Mouse (Mus musculus) monocyte, adult 59 days (primary cell): ENCODE data around the gene Enthd1. TPM values are rescaled to one million over a fixed set of nuclear protein-coding genes. Genes with fewer than 3 reads are reported as not detected.

Source experiments
- total RNA-seq, 2 experiments: library from RNA; stranded (reverse); gene quantifications; one replicate each; pipeline ENCODE4 v1.2.4; 2023

Enthd1 gene
- not detected for total RNA-seq

GRCm38 (mm10) chr15:80565106-80565665 is at the start of gene Enthd1:
Gene Enthd1 (minus strand): TSS chr15:80565156.

DNA sequence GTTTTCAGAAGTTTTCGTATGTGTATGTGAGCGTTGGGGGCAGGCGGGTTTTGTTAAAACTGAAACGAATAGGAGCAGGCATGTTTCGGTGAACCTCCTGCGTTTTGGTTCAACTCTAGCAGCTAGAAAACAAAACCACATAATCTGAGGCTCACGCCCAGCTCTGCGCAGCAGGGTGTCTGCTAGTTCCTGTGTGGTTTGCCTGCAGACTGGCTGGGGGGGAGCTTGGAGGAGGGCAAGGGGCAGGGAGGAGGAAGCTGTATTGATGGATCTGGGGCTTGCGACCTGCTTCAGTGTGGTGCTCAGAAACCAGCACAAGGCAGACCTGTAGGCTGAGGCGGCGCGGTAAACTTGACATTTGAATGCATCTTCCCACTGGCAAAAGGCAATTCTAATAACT is 7.3 kb upstream of the Enthd1 start, which contains the start of gene Grap2:
Gene Grap2, plus strand, starts transcription at position 304 of the 400 bp plus-strand sequence.

Other genes with a start within 250 kb of the Enthd1 start
- gene Grap2, start 7.4 kb upstream of the Enthd1 start, total RNA-seq = 10 to 100 TPM; 12.6 to 18.4 TPM
- gene Fam83f, start 106.7 kb upstream of the Enthd1 start, total RNA-seq = 1 to 10 TPM; 2.7 to 5.3 TPM
- 100 to 1,000 TPM; 104 to 113 TPM for gene Tnrc6b, start 146.2 kb upstream of the Enthd1 start, total RNA-seq